Mouse (Mus musculus) G1E (cell line): ENCODE data around the gene Swsap1.

Experiments used
- CTCF ChIP-seq: IDR thresholded peaks from 2 replicates; pipeline ENCODE4 v1.5.1; 2012; ENCODE audit warnings: low read depth, low read length, inconsistent platforms, mixed read lengths
- GATA1 ChIP-seq: IDR thresholded peaks from 2 replicates; pipeline ENCODE4 v1.6.1; 2012; ENCODE audit warnings: borderline replicate concordance, low read length, inconsistent platforms, mixed read lengths
- GATA2 ChIP-seq: IDR thresholded peaks from 2 replicates; pipeline ENCODE4 v1.6.1; 2012; ENCODE audit warnings: low read depth, low read length, inconsistent platforms, borderline replicate concordance
- POLR2AphosphoS5 ChIP-seq: IDR thresholded peaks from 2 replicates; pipeline ENCODE4 v1.6.1; 2012; ENCODE audit warnings: low read depth, low read length, inconsistent platforms; ENCODE audit not compliant: insufficient replicate concordance
- TAL1 ChIP-seq: conservative IDR thresholded peaks from 2 replicates; pipeline ENCODE4 v1.6.1; 2012; ENCODE audit warnings: low read depth, low read length, inconsistent platforms, mixed read lengths

DNA sequence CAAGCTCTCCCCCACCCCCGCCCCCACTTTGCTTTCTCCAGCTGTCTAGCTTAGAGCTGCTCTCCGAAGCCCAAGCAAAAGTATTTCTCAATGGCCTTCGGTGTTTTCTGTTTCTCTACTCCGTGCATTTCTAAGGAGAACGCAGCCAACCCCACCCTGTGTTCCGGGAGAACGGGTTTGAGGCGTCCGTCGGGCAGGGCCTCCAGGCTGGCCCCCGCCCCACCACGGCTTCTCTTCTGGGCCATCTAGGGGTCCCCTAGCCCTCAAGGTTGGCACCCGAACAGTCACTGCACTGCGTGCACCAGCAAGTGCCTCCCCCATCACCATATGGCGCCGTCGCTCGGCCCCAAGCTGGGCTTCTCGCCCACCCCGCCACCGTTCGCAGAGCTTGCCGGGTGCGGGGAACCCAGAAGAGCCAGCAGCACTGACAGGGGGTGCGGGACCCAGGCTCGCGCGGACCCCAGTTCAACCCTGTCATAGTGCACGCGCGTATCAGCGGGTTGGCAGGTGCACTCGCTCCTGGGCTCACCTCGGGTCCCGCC lies 38.0 kb upstream of the Swsap1 start:
- TF ChIP-seq TAL1, result no peak
- no peak for TF ChIP-seq CTCF
- no peak for TF ChIP-seq POLR2AphosphoS5
- no peak for TF ChIP-seq GATA1
- TF ChIP-seq GATA2, result no peak
